Mouse (Mus musculus) B cell, adult 2 months (primary cell): ENCODE results near the gene Shank1.

Experiments
- DNase-seq, 2 experiments: peaks; one replicate each; pipeline ENCODE4 v3.0.0; 2022

Shank1 gene

DNA sequence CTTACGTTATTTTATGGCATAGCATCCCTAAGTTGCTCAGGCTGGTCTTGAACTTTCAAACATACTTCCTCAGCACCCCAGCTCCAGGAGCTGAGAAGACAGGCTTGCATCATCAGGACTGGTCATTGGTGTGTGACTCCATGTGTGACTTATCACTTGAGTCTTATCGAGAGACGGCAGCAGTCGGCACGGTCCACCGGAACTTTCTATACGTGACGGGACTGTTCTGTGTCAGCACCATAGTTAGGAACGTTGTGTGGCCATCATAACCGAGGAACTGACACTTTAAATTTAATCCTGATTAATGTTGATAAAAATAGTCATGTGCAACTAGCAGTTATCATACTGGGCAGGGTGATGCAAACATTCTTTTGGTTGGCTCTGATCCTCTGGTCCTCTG, 31.1 kb downstream of the Shank1 start:
- no peak for DNase-seq

DNA sequence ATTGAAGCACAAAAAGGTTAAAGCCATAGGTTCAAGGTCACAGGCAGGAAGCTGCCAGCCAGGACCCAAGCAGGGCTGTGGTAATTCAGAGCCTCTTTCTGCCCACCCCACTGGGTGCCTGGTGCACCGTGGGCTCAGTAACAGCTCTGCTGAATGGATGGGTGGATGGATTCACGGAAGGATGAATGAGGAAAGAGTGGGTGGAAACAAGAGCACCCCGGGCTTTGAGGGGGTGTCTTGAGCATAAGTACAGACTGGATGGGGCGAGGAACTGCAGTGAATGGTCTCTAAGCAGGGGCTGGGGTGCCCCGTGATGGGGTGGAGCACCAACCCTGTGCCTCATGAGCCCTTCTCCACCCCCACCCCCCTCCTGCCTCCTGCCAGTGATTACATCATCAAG, 31.7 kb downstream of the Shank1 start:
- DNase-seq: no peak

- no peak for DNase-seq
These were observed 33.5 kb downstream of the Shank1 start for GRCm38 (mm10) chr7:44343459-44344015.

GRCm38 (mm10) chr7:44344622-44345021, 34.6 kb downstream of the Shank1 start:
- peak; percentile 70 to 73 for DNase-seq

GRCm38 (mm10) chr7:44349043-44349442, 39.0 kb downstream of the Shank1 start:
- peak; percentile 28 to 44 for DNase-seq

- DNase-seq: peak; percentile 89 to 92
These were observed 41.1 kb downstream of the Shank1 start for GRCm38 (mm10) chr7:44350957-44351711.

GRCm38 (mm10) chr7:44351881-44352749, 42.1 kb downstream of the Shank1 start:
- no peak for DNase-seq

DNA sequence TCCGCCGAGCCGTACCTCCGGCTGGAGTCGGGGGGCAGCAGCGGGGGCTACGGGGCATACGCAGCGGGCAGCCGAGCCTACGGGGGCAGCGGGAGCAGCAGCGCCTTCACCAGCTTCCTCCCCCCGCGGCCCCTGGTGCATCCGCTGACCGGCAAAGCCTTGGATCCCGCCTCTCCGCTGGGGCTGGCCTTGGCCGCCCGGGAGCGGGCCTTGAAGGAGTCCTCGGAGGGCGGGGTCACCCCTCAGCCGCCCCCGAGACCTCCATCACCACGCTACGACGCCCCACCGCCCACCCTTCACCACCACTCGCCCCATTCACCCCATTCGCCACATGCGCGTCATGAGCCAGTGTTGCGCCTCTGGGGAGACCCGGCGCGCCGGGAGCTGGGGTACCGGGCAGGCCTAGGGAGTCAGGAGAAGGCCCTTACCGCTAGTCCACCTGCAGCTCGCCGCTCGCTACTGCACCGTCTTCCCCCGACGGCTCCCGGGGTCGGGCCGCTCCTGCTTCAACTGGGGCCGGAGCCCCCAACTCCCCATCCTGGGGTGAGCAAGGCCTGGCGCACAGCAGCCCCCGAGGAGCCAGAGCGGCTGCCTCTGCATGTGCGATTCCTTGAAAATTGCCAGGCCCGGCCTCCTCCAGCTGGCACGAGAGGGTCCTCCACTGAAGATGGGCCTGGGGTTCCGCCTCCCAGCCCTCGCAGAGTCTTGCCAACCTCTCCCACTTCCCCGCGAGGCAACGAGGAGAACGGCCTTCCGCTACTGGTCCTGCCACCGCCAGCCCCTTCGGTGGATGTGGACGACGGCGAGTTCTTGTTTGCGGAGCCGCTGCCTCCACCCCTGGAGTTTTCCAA, 42.9 kb downstream of the Shank1 start:
- peak; percentile 24 to 34 for DNase-seq

DNA sequence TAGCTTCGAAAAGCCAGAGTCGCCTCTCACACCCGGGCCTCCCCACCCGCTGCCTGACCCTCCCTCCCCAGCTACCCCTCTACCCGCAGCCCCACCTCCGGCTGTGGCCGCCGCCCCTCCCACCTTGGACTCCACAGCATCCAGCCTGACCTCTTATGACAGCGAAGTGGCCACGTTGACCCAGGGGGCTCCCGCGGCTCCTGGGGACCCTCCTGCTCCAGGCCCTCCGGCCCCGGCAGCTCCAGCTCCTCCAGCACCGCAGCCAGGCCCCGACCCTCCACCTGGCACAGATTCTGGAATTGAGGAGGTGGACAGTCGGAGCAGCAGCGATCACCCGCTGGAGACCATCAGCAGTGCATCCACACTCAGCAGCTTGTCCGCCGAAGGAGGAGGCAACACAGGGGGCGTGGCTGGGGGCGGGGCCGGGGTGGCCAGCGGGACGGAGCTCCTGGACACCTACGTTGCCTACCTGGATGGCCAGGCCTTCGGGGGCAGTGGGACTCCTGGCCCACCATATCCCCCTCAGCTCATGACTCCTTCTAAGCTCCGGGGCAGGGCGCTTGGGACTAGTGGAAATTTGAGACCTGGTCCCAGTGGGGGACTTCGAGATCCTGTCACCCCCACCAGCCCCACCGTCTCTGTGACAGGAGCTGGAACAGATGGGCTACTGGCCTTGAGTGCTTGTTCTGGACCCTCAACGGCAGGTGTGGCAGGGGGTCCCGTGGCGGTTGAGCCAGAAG, 43.7 kb downstream of the Shank1 start:
- peak in 1 of 2 experiments; percentile 15 for DNase-seq

- DNase-seq: peak in 1 of 2 experiments; percentile 9
These were observed 45.4 kb downstream of the Shank1 start for GRCm38 (mm10) chr7:44355411-44355810.

DNA sequence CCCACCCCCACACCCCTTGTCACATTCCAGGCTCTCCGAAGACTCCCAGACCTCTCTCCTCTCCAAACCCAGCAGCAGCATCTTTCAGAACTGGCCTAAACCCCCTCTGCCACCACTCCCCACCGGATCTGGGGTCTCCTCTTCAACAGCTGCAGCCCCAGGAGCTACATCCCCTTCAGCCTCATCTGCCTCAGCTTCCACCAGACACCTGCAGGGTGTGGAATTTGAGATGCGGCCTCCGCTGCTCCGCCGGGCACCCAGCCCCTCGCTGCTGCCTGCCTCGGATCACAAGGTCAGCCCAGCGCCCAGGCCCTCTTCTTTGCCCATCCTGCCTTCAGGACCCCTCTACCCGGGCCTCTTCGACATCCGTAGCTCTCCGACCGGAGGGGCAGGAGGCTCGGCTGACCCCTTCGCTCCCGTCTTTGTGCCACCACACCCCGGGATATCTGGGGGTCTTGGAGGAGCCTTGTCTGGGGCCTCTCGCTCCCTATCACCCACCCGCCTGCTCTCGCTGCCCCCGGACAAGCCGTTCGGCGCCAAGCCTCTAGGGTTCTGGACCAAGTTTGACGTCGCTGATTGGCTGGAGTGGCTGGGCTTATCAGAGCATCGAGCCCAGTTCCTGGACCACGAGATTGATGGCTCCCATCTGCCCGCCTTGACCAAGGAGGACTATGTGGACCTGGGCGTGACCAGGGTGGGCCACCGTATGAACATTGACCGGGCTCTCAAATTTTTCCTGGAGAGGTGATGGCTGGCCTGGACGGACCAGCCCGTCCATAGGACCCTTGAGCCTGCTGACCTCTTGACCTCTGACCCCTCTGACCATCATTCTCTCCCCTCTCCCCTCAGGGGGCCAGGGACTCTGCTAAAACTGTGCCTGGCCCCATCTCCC, 46.8 kb downstream of the Shank1 start:
- DNase-seq: peak; percentile 28 to 39

DNA sequence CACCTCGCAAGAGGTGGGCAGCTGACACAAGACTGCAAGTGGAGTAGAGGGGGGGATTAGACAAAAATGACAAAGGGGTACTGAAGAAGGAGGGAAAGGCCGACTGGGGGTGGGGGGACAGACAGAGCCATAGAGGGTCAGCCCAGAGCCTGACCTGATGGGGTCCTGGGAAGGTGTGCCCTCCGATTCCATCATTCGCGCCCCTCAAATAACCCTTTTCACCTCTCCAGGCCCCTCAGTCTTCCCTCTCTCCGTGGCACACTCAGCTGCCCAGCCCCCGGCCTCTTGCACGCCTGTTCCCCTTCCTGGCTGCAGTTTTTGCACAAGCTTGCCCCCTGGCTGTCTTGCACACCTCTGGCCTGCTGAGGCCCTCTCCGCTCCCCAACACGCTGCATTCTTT, 47.5 kb downstream of the Shank1 start:
- no peak for DNase-seq

GRCm38 (mm10) chr7:44358012-44358411, 48.0 kb downstream of the Shank1 start:
- peak in 1 of 2 experiments; percentile 10 for DNase-seq

GRCm38 (mm10) chr7:44358886-44359654, 49.0 kb downstream of the Shank1 start:
- DNase-seq: peak in 1 of 2 experiments; percentile 9

GRCm38 (mm10) chr7:44359908-44360672, 50.0 kb downstream of the Shank1 start:
- DNase-seq: peak; percentile 99 to 100

- peak; percentile 46 to 56 for DNase-seq
These were observed 50.8 kb downstream of the Shank1 start for GRCm38 (mm10) chr7:44360792-44361301.

GRCm38 (mm10) chr7:44372678-44373077, 62.6 kb downstream of the Shank1 start:
- no peak for DNase-seq

DNA sequence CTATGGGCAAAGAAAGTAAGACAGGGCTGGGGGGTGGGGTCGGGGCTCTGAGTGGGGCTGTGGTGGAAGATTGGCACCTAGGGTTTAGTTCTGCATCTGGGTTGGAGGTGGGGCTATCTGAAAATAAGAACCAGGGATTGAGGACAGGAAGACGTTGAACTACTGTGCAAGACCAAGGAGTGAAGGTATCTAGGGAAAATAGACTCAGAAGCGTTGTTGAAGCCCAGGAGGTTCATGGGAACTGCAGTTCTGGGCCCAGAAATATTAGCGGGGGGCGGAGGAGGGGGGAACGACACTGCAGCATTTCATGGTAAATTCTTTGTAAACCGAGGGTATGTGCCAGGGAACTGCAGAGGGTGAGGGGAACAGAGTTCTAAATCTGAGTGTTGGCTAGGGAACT, 63.4 kb downstream of the Shank1 start:
- DNase-seq: no peak
